Mouse (Mus musculus): ENCODE measurements around the gene Gpr179. TPM values are rescaled to one million over a fixed set of nuclear protein-coding genes. Genes with fewer than 3 reads are reported as not detected.
"Not testable (repeated sequence)": the region's sequence is repeated elsewhere in the genome, so short reads cannot be mapped to it uniquely, and the experiment has no call there.

Gpr179 gene
- polyA plus RNA-seq, 1 experiment from 2014 or later, result not detected

DNA sequence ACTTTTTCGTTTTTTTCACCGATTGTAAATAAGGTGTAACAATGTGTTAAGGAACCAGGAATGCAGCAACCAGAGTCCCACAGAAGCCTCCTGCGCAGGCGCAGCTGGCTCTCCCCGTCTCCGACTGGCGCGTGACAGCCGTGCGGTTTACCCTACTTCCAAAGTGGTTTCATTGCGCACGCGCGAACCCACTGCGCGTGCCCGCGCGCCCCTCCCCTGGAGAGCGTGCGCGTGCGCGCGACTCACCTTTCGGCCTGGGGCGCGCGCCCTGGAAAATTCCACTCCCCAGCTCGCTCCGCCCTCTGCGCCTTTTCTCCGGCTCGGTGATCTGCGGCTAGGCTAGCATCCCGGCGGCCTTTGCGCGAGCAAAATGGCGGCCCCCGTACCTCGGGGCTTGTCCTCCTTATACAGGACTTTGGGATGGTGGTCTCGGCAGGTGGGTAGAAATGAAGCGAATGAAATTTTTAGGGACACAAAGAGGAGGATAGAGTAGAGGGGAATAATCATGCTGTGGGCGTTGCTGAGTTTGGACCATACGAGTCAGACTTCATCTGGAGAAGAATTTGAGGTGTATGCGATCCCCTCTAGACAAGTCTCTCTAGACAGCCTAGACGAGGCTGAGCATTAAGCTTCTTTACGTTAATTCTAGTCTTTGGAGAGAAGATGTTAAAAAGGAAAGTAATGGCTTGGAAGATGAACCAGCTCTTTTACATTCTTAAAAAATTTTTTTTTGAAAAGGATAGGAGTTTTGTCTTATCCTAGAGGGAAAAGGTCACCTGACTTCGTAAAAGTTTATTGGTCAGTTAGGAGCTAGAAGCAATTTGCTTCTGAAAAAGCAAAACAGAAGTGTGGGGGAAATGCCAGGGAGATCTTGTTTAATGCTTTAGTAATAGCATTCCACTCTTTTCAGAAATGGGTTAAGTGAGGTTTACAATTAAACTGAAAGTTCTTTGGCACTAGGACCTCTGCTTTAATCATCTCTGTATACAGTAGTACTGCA is 36.1 kb downstream of the Gpr179 start, which contains the start of gene Mrpl45:
Mrpl45 (plus strand) TSS at position 213 of the 1,000 bp plus-strand sequence.
- Histone ChIP-seq H3K4me1 (replicated peaks) (peaks cover 24% of the 10 kb centered on the region), H3K4me2 (peak within 1 kb of the TSS; percentile 62), H3K4me3 (replicated peaks) (peak within 1 kb of the TSS; percentile 69), H3K9ac (peak within 1 kb of the TSS; percentile 72), H3K36me3 (peaks cover 13% of the 10 kb centered on the region; the same call in 1 of the 2 replicates), H3K9me3 (replicated peaks) (no peaks in the 10 kb centered on the region), H3K27ac (peak within 1 kb of the TSS; percentile 55), H3K27me3 (peaks cover 15% of the 10 kb centered on the region)
- WGBS (ENCODE audit: insufficient replicate concordance), result under 1% methylated on average over 50 of the region's 50 CpGs
- ATAC-seq (ENCODE audit: low read depth), result peak; percentile 93
- peak; percentile 98 for DNase-seq

GRCm38 (mm10) chr11:97314751-97315503 is 37.0 kb downstream of the Gpr179 start:
- DNase-seq, result no peak
- Histone ChIP-seq H3K9ac (peak overlapping the region; percentile 64), H3K9me3 (replicated peaks) (no peaks in the 10 kb centered on the region), H3K27me3 (peaks cover 23% of the 10 kb centered on the region), H3K4me3 (replicated peaks) (peak overlapping the region; percentile 69), H3K4me1 (replicated peaks) (peaks cover 33% of the 10 kb centered on the region), H3K27ac (peak overlapping the region; percentile 55), H3K4me2 (peak overlapping the region; percentile 62), H3K36me3 (peaks cover 11% of the 10 kb centered on the region; the same call in 1 of the 2 replicates)
- WGBS (ENCODE audit: insufficient replicate concordance), result 38% methylated on average over 8 of the region's 8 CpGs
- ATAC-seq (ENCODE audit: low read depth), result no peak

DNA sequence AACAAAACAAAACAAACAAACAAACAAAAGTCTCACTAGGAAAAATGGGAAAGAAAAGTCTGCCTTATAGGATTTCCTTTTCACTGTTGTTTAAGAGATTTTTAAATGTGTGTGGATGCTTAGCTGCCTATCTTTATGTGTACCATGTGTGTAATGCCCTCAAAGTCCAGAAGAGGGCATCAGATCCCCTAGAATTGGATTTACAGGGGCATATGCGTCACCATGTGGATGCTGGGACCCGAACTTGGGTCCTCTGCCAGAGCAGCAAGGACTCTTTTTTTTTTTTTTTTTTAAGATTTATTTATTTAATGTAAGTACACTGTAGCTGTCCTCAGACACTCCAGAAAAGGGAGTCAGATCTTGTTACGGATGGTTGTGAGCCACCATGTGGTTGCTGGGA is 37.8 kb downstream of the Gpr179 start:
- H3K4me3 ChIP-seq (replicated peaks), result no peak overlapping the region
- no peak overlapping the region for H3K9ac ChIP-seq
- peaks cover 31% of the 10 kb centered on the region for H3K27me3 ChIP-seq
- H3K36me3 ChIP-seq, result peaks cover 9% of the 10 kb centered on the region; the same call in 1 of the 2 replicates
- WGBS (ENCODE audit: insufficient replicate concordance), result 83% methylated on average over 3 of the region's 3 CpGs
- peaks cover 41% of the 10 kb centered on the region for H3K4me1 ChIP-seq (replicated peaks)
- no peak overlapping the region for H3K4me2 ChIP-seq
- ATAC-seq (ENCODE audit: low read depth) (no peak), DNase-seq (no peak)
- H3K9me3 ChIP-seq (replicated peaks), result no peaks in the 10 kb centered on the region
- no peak overlapping the region for H3K27ac ChIP-seq

DNA sequence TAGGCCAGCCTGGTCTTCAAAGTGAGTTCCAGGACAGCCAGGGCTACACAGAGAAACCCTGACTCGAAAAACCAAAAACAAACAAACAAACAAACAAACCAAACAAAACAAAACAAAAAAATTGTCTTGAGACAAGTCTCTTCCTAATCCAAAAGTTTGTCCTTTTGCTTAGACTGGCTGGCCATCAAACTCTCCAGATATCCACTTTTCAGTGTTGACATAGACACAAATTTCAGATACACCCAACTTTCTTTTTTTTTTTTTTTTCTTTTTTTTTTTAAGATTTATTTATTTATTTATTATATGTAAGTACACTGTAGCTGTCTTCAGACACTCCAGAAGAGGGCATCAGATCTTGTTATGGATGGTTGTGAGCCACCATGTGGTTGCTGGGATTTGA is 39.0 kb downstream of the Gpr179 start:
- H3K4me3 ChIP-seq (replicated peaks); H3K9ac ChIP-seq; DNase-seq; H3K9me3 ChIP-seq (replicated peaks); H3K4me2 ChIP-seq; H3K36me3 ChIP-seq; ATAC-seq (ENCODE audit: low read depth); H3K27ac ChIP-seq: not testable (repeated sequence)
- WGBS (ENCODE audit: insufficient replicate concordance), result 53% methylated on average over 1 of the region's 1 CpGs
- Histone ChIP-seq H3K27me3 (peaks cover 31% of the 10 kb centered on the region), H3K4me1 (replicated peaks) (peaks cover 42% of the 10 kb centered on the region)

- H3K4me3 ChIP-seq (replicated peaks), result peak overlapping the region; percentile 34
- DNase-seq (no peak), ATAC-seq (ENCODE audit: low read depth) (no peak)
- no peaks in the 10 kb centered on the region for H3K9me3 ChIP-seq (replicated peaks)
- peak overlapping the region; percentile 37; the same call in 1 of the 2 replicates for H3K9ac ChIP-seq
- peaks cover 32% of the 10 kb centered on the region for H3K4me1 ChIP-seq (replicated peaks)
- H3K27ac ChIP-seq, result no peak overlapping the region
- peaks cover 31% of the 10 kb centered on the region for H3K27me3 ChIP-seq
- peak overlapping the region; percentile 61 for H3K4me2 ChIP-seq
- no peaks in the 10 kb centered on the region for H3K36me3 ChIP-seq
- WGBS (ENCODE audit: insufficient replicate concordance), result 5% methylated on average over 18 of the region's 18 CpGs
Measured at GRCm38 (mm10) chr11:97310895-97311631, 40.8 kb downstream of the Gpr179 start.

DNA sequence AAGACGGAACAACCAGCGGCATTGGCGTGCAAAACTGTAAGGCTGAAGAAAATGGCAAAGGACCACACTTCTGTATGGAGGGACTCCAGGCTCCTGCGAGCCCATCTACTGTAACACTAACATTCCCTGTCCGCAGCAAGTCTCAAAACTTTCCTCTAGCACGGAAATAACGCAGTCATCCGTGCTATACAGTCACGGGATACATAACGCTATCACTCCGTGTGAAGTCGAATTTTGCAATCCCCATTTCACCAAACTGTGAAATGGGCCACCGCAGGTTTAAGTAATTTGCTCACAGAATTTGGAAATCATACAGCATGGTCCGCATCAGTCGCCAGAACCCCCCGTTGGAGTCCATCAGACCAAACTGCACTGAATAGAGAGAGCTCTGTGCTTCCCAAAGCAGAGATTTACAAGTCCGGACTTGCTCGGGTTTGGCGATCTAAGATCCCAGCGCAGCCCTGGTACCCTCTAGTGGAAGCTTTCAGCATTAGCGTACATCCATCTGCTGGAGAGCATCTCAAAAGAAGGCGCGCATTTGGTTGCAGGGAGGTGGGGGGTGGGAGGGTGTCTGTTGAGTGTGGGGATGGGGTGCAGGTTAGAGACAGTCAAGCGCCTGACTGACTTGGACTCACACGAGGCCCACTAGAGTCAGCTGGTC is 41.8 kb downstream of the Gpr179 start:
- H3K27ac ChIP-seq, result no peak overlapping the region
- H3K4me2 ChIP-seq, result peak overlapping the region; percentile 61
- H3K36me3 ChIP-seq, result no peaks in the 10 kb centered on the region
- peak; percentile 13 for DNase-seq
- H3K4me1 ChIP-seq (replicated peaks), result peaks cover 29% of the 10 kb centered on the region
- peak overlapping the region; percentile 37 for H3K4me3 ChIP-seq (replicated peaks)
- H3K27me3 ChIP-seq, result peaks cover 31% of the 10 kb centered on the region
- peak; percentile 62; the same call in 1 of the 2 replicates for ATAC-seq (ENCODE audit: low read depth)
- no peaks in the 10 kb centered on the region for H3K9me3 ChIP-seq (replicated peaks)
- H3K9ac ChIP-seq, result peak overlapping the region; percentile 34; the same call in 1 of the 2 replicates
- WGBS (ENCODE audit: insufficient replicate concordance), result 1% methylated on average over 25 of the region's 25 CpGs

- peak overlapping the region; percentile 37 for H3K4me3 ChIP-seq (replicated peaks)
- H3K36me3 ChIP-seq, result no peaks in the 10 kb centered on the region
- no peaks in the 10 kb centered on the region for H3K9me3 ChIP-seq (replicated peaks)
- peak overlapping the region; percentile 61 for H3K4me2 ChIP-seq
- DNase-seq (peak; percentile 24), ATAC-seq (ENCODE audit: low read depth) (peak; percentile 23; the same call in 1 of the 2 replicates)
- peaks cover 31% of the 10 kb centered on the region for H3K27me3 ChIP-seq
- H3K9ac ChIP-seq, result peak overlapping the region; percentile 34; the same call in 1 of the 2 replicates
- no peak overlapping the region for H3K27ac ChIP-seq
- peaks cover 25% of the 10 kb centered on the region for H3K4me1 ChIP-seq (replicated peaks)
- 1% methylated on average over 9 of the region's 9 CpGs for WGBS (ENCODE audit: insufficient replicate concordance)
Measured at GRCm38 (mm10) chr11:97309451-97309836, 42.4 kb downstream of the Gpr179 start.

DNA sequence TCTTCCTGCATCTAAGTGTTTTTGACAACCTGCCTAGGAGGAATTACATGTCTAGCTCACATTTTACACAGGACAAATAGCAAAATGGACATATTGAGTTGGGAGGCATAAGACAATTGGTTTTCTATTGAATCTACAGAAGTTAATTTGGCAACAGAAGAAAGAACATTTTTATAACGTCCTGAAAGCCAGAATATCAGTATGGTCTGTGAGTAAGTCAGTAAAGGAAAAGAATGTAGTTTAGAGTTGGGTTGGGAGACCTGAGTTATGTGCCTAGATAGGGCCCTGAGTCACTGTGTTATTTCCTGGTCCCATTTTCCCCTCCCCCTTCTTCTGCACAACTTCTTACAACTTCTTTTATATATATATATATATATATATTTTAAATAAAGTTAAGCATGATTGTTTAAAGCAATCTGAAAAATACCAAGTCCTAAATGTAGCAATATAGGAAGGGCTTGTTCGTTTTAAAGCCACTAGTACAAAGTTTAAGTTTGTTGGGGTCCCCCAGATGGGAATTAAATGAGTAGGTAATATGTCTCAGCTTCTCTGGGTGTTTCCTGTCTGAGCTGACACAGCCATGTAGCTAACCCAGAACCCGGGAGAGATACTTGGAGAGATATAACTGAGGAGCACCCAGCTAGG is 42.9 kb downstream of the Gpr179 start:
- Histone ChIP-seq H3K27ac (no peak overlapping the region), H3K9me3 (replicated peaks) (no peaks in the 10 kb centered on the region), H3K4me1 (replicated peaks) (peaks cover 25% of the 10 kb centered on the region), H3K4me3 (replicated peaks) (peak overlapping the region; percentile 37), H3K4me2 (peak overlapping the region; percentile 61), H3K27me3 (peaks cover 31% of the 10 kb centered on the region), H3K9ac (peak overlapping the region; percentile 34; the same call in 1 of the 2 replicates), H3K36me3 (no peaks in the 10 kb centered on the region)
- WGBS (ENCODE audit: insufficient replicate concordance), result 22% methylated on average over 3 of the region's 3 CpGs
- DNase-seq, result no peak
- no peak for ATAC-seq (ENCODE audit: low read depth)

- ATAC-seq (ENCODE audit: low read depth) (no peak), DNase-seq (no peak)
- no peak overlapping the region for H3K9ac ChIP-seq
- 77% methylated on average over 11 of the region's 11 CpGs for WGBS (ENCODE audit: insufficient replicate concordance)
- H3K4me2 ChIP-seq, result no peak overlapping the region
- peaks cover 25% of the 10 kb centered on the region for H3K4me1 ChIP-seq (replicated peaks)
- H3K27ac ChIP-seq, result no peak overlapping the region
- H3K36me3 ChIP-seq, result no peaks in the 10 kb centered on the region
- no peak overlapping the region for H3K4me3 ChIP-seq (replicated peaks)
- H3K9me3 ChIP-seq (replicated peaks), result no peaks in the 10 kb centered on the region
- H3K27me3 ChIP-seq, result peaks cover 31% of the 10 kb centered on the region
Measured at GRCm38 (mm10) chr11:97307294-97308069, 44.4 kb downstream of the Gpr179 start.

All from liver, embryonic 13.5 days (tissue).